Mouse (Mus musculus): ENCODE measurements around the gene Pate2. TPM values are rescaled to one million over a fixed set of nuclear protein-coding genes. Genes with fewer than 3 reads are reported as not detected.

The Pate2 gene
- polyA plus RNA-seq, 1 experiment: 0.31 TPM

GRCm38 (mm10) chr9:35687013-35687412, 116.9 kb downstream of the Pate2 start, which contains the start of gene Pate1:
TSS of gene Pate1 (minus strand) at chr9:35687390.
- Histone ChIP-seq H3K4me3 (replicated peaks; ENCODE audit: insufficient read depth, low read depth, low read length) (no peak within 1 kb of the TSS), H3K4me1 (ENCODE audit: control insufficient read depth, insufficient read depth, low read length) (no peaks in the 10 kb centered on the region), H3K27ac (ENCODE audit: insufficient read depth, low read length) (no peak within 1 kb of the TSS), H3K27me3 (ENCODE audit: control insufficient read depth, insufficient read depth, low read length) (no peaks in the 10 kb centered on the region; the same call in 1 of the 2 replicates)
- 34% methylated on average over 1 of the region's 1 CpGs for WGBS
- TF ChIP-seq POLR2A (IDR thresholded peaks at IDR 0.05; ENCODE audit: borderline replicate concordance, insufficient read depth, low read length) (no peak), CTCF (IDR thresholded peaks at IDR 0.05; ENCODE audit: borderline replicate concordance, insufficient read depth, low read depth, low read length) (no peak)
- DNase-seq: no peak

- no peak overlapping the region for H3K27ac ChIP-seq (ENCODE audit: insufficient read depth, low read length)
- no peaks in the 10 kb centered on the region; the same call in 1 of the 2 replicates for H3K27me3 ChIP-seq (ENCODE audit: control insufficient read depth, insufficient read depth, low read length)
- H3K4me1 ChIP-seq (ENCODE audit: control insufficient read depth, insufficient read depth, low read length): no peaks in the 10 kb centered on the region
- no peak for TF ChIP-seq POLR2A (IDR thresholded peaks at IDR 0.05; ENCODE audit: borderline replicate concordance, insufficient read depth, low read length)
- no peak for TF ChIP-seq CTCF (IDR thresholded peaks at IDR 0.05; ENCODE audit: borderline replicate concordance, insufficient read depth, low read depth, low read length)
- no peak overlapping the region for H3K4me3 ChIP-seq (replicated peaks; ENCODE audit: insufficient read depth, low read depth, low read length)
- no peak for DNase-seq
Measured at GRCm38 (mm10) chr9:35691924-35692323, 121.8 kb downstream of the Pate2 start.

GRCm38 (mm10) chr9:35707265-35707664, 137.2 kb downstream of the Pate2 start:
- no peak for TF ChIP-seq CTCF (IDR thresholded peaks at IDR 0.05; ENCODE audit: borderline replicate concordance, insufficient read depth, low read depth, low read length)
- no peak for TF ChIP-seq POLR2A (IDR thresholded peaks at IDR 0.05; ENCODE audit: borderline replicate concordance, insufficient read depth, low read length)
- no peaks in the 10 kb centered on the region for H3K4me1 ChIP-seq (ENCODE audit: control insufficient read depth, insufficient read depth, low read length)
- no peaks in the 10 kb centered on the region for H3K27me3 ChIP-seq (ENCODE audit: control insufficient read depth, insufficient read depth, low read length)
- no peak overlapping the region for H3K27ac ChIP-seq (ENCODE audit: insufficient read depth, low read length)
- no peak for DNase-seq
- H3K4me3 ChIP-seq (replicated peaks; ENCODE audit: insufficient read depth, low read depth, low read length): no peak overlapping the region

Other genes starting within 250 kb of the Pate2 start
- 13.2 and 15.6 TPM in 2 replicates for gene Cdon, start 149.2 kb upstream of the Pate2 start, polyA plus RNA-seq (2012; rRNA removed)
- not detected in 2 replicates for gene Gm1113, start 52.0 kb upstream of the Pate2 start, polyA plus RNA-seq (2012; rRNA removed)
- gene Ddx25, start 11.8 kb upstream of the Pate2 start, polyA plus RNA-seq (2012; rRNA removed): 19.2 TPM in 2 replicates
- 13.1 and 13.7 TPM in 2 replicates for gene Pus3, start 11.7 kb upstream of the Pate2 start, polyA plus RNA-seq (2012; rRNA removed)
- gene Hyls1, start 114 bp downstream of the Pate2 start, polyA plus RNA-seq (2012; rRNA removed): 7.7 and 8.6 TPM in 2 replicates
- gene Pate4, start 41.7 kb downstream of the Pate2 start, polyA plus RNA-seq (2012; rRNA removed): not detected in 2 replicates
- not detected in 2 replicates for gene Pate3, start 77.9 kb downstream of the Pate2 start, polyA plus RNA-seq (2012; rRNA removed)
- not detected in 2 replicates for gene Pate1, start 117.1 kb downstream of the Pate2 start, polyA plus RNA-seq (2012; rRNA removed)
- not detected in 2 replicates for gene Gm17677, start 170.8 kb downstream of the Pate2 start, polyA plus RNA-seq (2012; rRNA removed)
- gene Gm17727, start 207.8 kb downstream of the Pate2 start, polyA plus RNA-seq (2012; rRNA removed): not detected in 2 replicates
- gene Gm27235, start 219.8 kb downstream of the Pate2 start, polyA plus RNA-seq (2012; rRNA removed): not detected in 2 replicates
- not detected in 2 replicates for gene D730048I06Rik, start 219.8 kb downstream of the Pate2 start, polyA plus RNA-seq (2012; rRNA removed)

Measured in cerebellum, adult 2 months (tissue).